In the genomic region with DNA sequence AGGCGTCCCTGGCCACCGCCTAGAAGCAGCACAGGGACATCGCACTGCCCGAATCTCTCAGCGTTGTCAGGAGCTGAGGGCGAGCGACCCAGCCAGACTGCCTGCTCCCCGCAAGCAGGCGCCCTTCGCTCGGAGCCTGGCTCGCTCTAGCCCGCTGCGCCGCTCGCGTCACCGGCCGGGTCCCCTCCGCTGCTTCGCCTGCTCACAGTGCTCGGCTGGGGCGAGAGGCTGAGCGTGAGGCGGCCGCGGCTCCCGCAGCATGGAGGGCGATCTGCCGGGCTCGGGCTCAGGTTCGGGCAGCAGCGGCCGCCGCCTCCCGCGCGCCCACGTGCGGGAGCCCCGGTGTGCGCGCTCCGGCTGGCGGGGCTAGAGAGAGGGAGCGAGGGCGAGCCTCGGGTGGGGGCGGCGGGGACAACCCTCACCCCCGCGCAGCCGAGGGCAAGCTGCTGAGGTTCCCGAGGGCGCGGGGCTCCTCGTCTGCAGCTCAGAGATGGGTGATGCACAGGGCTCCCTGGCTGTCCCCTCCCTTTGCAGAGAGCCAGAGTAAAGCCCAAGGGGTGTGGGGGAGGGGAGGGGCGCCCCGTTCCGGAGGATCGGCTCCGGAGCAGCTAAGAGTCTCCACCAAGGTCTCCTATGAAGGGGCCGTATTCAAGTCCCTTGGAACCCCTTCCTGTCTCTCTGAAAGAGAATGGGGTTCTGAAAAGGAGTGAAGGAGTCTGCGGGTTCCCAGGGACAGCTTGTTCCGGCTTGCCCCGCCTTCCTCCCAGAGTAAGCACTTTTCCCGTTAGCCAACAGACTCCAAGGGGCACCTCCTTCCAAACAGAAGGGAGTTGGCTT, we compare ENCODE assay signal across 8 mouse cellular contexts. TPM values are rescaled to one million over a fixed set of nuclear protein-coding genes. Genes with fewer than 3 reads are reported as not detected.
DNase-seq lines count a peak whose midpoint lies in the region; ATAC-seq and TF ChIP-seq lines count a peak whose summit lies in the region.

A gene (minus strand): TSS at position 273 of the 837 bp plus-strand sequence.

- peak within 1 kb of the TSS; percentile 62 for H3K4me3 ChIP-seq in embryonic facial prominence, embryonic 14.5 days (ENCODE audit: low read depth, low read length)
- peak within 1 kb of the TSS; percentile 20; the same call in 1 of the 2 replicates for H3K4me3 ChIP-seq in liver, adult 2 months (ENCODE audit: insufficient read depth, low read depth, low read length)

- peak; percentile 4 for DNase-seq in kidney, adult 18-20 months
- DNase-seq in kidney, adult 8-10 months = no peak
- DNase-seq in embryonic facial prominence, embryonic 14.5 days (ENCODE audit: low spot score) = peak; percentile 61
- DNase-seq in heart, adult 8-10 months (ENCODE audit: low spot score) = peak; percentile 6
- DNase-seq in kidney, postnatal 10 days = peak; percentile 63
- DNase-seq in liver, adult 2 months (ENCODE audit: extremely low read depth, low read depth, low spot score) = no peak
- peak; percentile 10 for DNase-seq in ovary, postnatal 10 days (ENCODE audit: low spot score)
- DNase-seq in T-cell, adult 2 months (ENCODE audit: low spot score) = no peak

- peak within 1 kb of the TSS; percentile 73 for H3K9ac ChIP-seq in embryonic facial prominence, embryonic 14.5 days (ENCODE audit: low read depth, low read length)
- no peak within 1 kb of the TSS for H3K9ac ChIP-seq in liver, adult 2 months (ENCODE audit: low read depth, low read length)

- H3K36me3 ChIP-seq in embryonic facial prominence, embryonic 14.5 days (ENCODE audit: control insufficient read depth, insufficient read depth, low read length) = no peaks in the 10 kb centered on the region
- H3K36me3 ChIP-seq in liver, adult 2 months (ENCODE audit: control insufficient read depth, insufficient read depth, low read length) = no peaks in the 10 kb centered on the region

- peaks cover 7% of the 10 kb centered on the region; the same call in 1 of the 2 replicates for H3K4me1 ChIP-seq in embryonic facial prominence, embryonic 14.5 days (ENCODE audit: control insufficient read depth, insufficient read depth, low read length)
- H3K4me1 ChIP-seq in liver, adult 2 months (ENCODE audit: control insufficient read depth, insufficient read depth, low read length) = no peaks in the 10 kb centered on the region

- peak within 1 kb of the TSS; percentile 94 for H3K4me2 ChIP-seq in embryonic facial prominence, embryonic 14.5 days (ENCODE audit: low read depth, low read length)

- 0% methylated on average over 15 of the region's 67 CpGs for WGBS in embryonic facial prominence, embryonic 14.5 days
- 1% methylated on average over 67 of the region's 67 CpGs for WGBS in liver, adult 2 months

- peak within 1 kb of the TSS; percentile 44 for H3K27ac ChIP-seq in embryonic facial prominence, embryonic 14.5 days (replicated peaks; ENCODE audit: low read depth, low read length)
- H3K27ac ChIP-seq in liver, adult 2 months (replicated peaks; ENCODE audit: insufficient read depth, low read depth, low read length) = no peak within 1 kb of the TSS

- TF ChIP-seq CTCF in liver, adult 2 months (IDR thresholded peaks at IDR 0.05; ENCODE audit: low read depth, low read length) = no peak

- no peaks in the 10 kb centered on the region for H3K79me2 ChIP-seq in liver, adult 2 months (ENCODE audit: control insufficient read depth, insufficient read depth, low read length)

- peak; percentile 92 for ATAC-seq in embryonic facial prominence, embryonic 14.5 days (ENCODE audit: low read depth)

- no peak for TF ChIP-seq POLR2A in liver, adult 2 months (IDR thresholded peaks at IDR 0.05; ENCODE audit: extremely low read depth, insufficient read depth, low read length)

- no peaks in the 10 kb centered on the region for H3K9me3 ChIP-seq in embryonic facial prominence, embryonic 14.5 days (ENCODE audit: control insufficient read depth, low read length)

- peaks cover 55% of the 10 kb centered on the region for H3K27me3 ChIP-seq in embryonic facial prominence, embryonic 14.5 days (replicated peaks; ENCODE audit: control insufficient read depth, insufficient read depth, low read length)
- peaks cover 12% of the 10 kb centered on the region for H3K27me3 ChIP-seq in liver, adult 2 months (ENCODE audit: control insufficient read depth, insufficient read depth, low read length)

RNA-seq across cellular contexts. Expression of the gene that starts here (rescaled TPM):
- polyA plus RNA-seq in embryonic facial prominence, embryonic 14.5 days (2014; fragmentation: Nextera tagmentation; extraction: Ambion mirVana) = 10.7 and 12.0 TPM in 2 replicates
- 10 to 100 TPM; 62.2 to 72.8 (median 70.7) TPM for total RNA-seq in heart, adult 8-10 months (2022)
- 0.27 and 0.37 TPM in 2 replicates for total RNA-seq in liver, adult 2 months (2014; rRNA removed)
- 0.12 TPM in 1 of 2 replicates, not detected in the other for polyA plus RNA-seq in liver, adult 2 months (2012; rRNA removed)

Comparison
In these comparisons a context has a peak if more than half of its experiments do, and no peak if none do; other contexts are left out.
1. RNA of the gene that starts here (total RNA-seq): 62.2 to 72.8 TPM in heart, adult 8-10 months; 0.27 to 0.37 TPM in liver, adult 2 months; every median in the first group is over 10 times any median in the second.
2. RNA of the gene that starts here (polyA plus RNA-seq): 10.7 to 12.0 TPM in embryonic facial prominence, embryonic 14.5 days; 0.12 TPM in liver, adult 2 months; every median in the first group is over 10 times any median in the second.
3. DNase-seq: peak in kidney, adult 18-20 months (single experiment), embryonic facial prominence, embryonic 14.5 days (single experiment), heart, adult 8-10 months (single experiment), kidney, postnatal 10 days (single experiment) and ovary, postnatal 10 days (single experiment); none in kidney, adult 8-10 months (0 of 2), liver, adult 2 months (single experiment) and T-cell, adult 2 months (single experiment).